Mouse (Mus musculus): ENCODE measurements around the gene Herc2. TPM values are rescaled to one million over a fixed set of nuclear protein-coding genes. Genes with fewer than 3 reads are reported as not detected.

Gene Herc2
- total RNA-seq, 2 experiments from 2014 or later, result 136 to 146 TPM

GRCm38 (mm10) chr7:56153625-56154024 is 103.6 kb downstream of the Herc2 start:
- no peak overlapping the region for H3K27ac ChIP-seq
- H3K4me3 ChIP-seq, result no peak overlapping the region
- DNase-seq (ENCODE audit: low spot score in 2 of 2), result no peak
- TF ChIP-seq CTCF (conservative IDR thresholded peaks at IDR 0.05), result no peak

- Histone ChIP-seq H3K4me3 (no peak overlapping the region), H3K27ac (no peak overlapping the region)
- TF ChIP-seq CTCF (conservative IDR thresholded peaks at IDR 0.05), result no peak
- no peak for DNase-seq (ENCODE audit: low spot score in 2 of 2)
These were observed 113.3 kb downstream of the Herc2 start for GRCm38 (mm10) chr7:56163316-56163715.

- TF ChIP-seq CTCF (conservative IDR thresholded peaks at IDR 0.05), result no peak
- DNase-seq (ENCODE audit: low spot score in 2 of 2), result no peak
- Histone ChIP-seq H3K4me3 (no peak overlapping the region), H3K27ac (peak overlapping the region; percentile 6; the same call in 1 of the 2 replicates)
These were observed 118.7 kb downstream of the Herc2 start for GRCm38 (mm10) chr7:56168713-56169112.

GRCm38 (mm10) chr7:56177371-56177770 is 127.4 kb downstream of the Herc2 start:
- DNase-seq (ENCODE audit: low spot score in 2 of 2), result no peak
- TF ChIP-seq CTCF (conservative IDR thresholded peaks at IDR 0.05), result no peak
- H3K4me3 ChIP-seq, result no peak overlapping the region
- peak overlapping the region; percentile 33; the same call in 1 of the 2 replicates for H3K27ac ChIP-seq

GRCm38 (mm10) chr7:56191041-56191440 is 141.0 kb downstream of the Herc2 start:
- no peak for DNase-seq (ENCODE audit: low spot score in 2 of 2)
- H3K27ac ChIP-seq, result no peak overlapping the region
- H3K4me3 ChIP-seq, result no peak overlapping the region
- TF ChIP-seq CTCF (conservative IDR thresholded peaks at IDR 0.05), result no peak

GRCm38 (mm10) chr7:56191661-56192060 is 141.7 kb downstream of the Herc2 start:
- no peak for DNase-seq (ENCODE audit: low spot score in 2 of 2)
- Histone ChIP-seq H3K4me3 (no peak overlapping the region), H3K27ac (no peak overlapping the region)
- TF ChIP-seq CTCF (conservative IDR thresholded peaks at IDR 0.05), result no peak

GRCm38 (mm10) chr7:56201483-56202218 is 151.7 kb downstream of the Herc2 start:
- TF ChIP-seq CTCF (conservative IDR thresholded peaks at IDR 0.05), result no peak
- Histone ChIP-seq H3K4me3 (no peak overlapping the region), H3K27ac (no peak overlapping the region)
- no peak for DNase-seq (ENCODE audit: low spot score in 2 of 2)

- no peak overlapping the region for H3K4me3 ChIP-seq
- H3K27ac ChIP-seq, result no peak overlapping the region
- TF ChIP-seq CTCF (conservative IDR thresholded peaks at IDR 0.05), result no peak
- no peak for DNase-seq (ENCODE audit: low spot score in 2 of 2)
These were observed 152.8 kb downstream of the Herc2 start for GRCm38 (mm10) chr7:56202843-56203242.

- no peak for DNase-seq (ENCODE audit: low spot score in 2 of 2)
- Histone ChIP-seq H3K4me3 (no peak overlapping the region), H3K27ac (no peak overlapping the region)
- no peak for TF ChIP-seq CTCF (conservative IDR thresholded peaks at IDR 0.05)
These were observed 153.3 kb downstream of the Herc2 start for GRCm38 (mm10) chr7:56203286-56203685.

GRCm38 (mm10) chr7:56204877-56205276 is 154.9 kb downstream of the Herc2 start:
- Histone ChIP-seq H3K4me3 (no peak overlapping the region), H3K27ac (peak overlapping the region; percentile 12; the same call in 1 of the 2 replicates)
- no peak for DNase-seq (ENCODE audit: low spot score in 2 of 2)
- no peak for TF ChIP-seq CTCF (conservative IDR thresholded peaks at IDR 0.05)

- no peak overlapping the region for H3K27ac ChIP-seq
- no peak for TF ChIP-seq CTCF (conservative IDR thresholded peaks at IDR 0.05)
- DNase-seq (ENCODE audit: low spot score in 2 of 2), result no peak
- no peak overlapping the region for H3K4me3 ChIP-seq
These were observed 170.8 kb downstream of the Herc2 start for GRCm38 (mm10) chr7:56220811-56221210.

GRCm38 (mm10) chr7:56235794-56236423 is 185.9 kb downstream of the Herc2 start:
- no peak for DNase-seq (ENCODE audit: low spot score in 2 of 2)
- H3K27ac ChIP-seq, result no peak overlapping the region
- no peak for TF ChIP-seq CTCF (conservative IDR thresholded peaks at IDR 0.05)
- H3K4me3 ChIP-seq, result no peak overlapping the region

GRCm38 (mm10) chr7:56236617-56237016 is 186.6 kb downstream of the Herc2 start:
- Histone ChIP-seq H3K27ac (no peak overlapping the region), H3K4me3 (no peak overlapping the region)
- TF ChIP-seq CTCF (conservative IDR thresholded peaks at IDR 0.05), result no peak

GRCm38 (mm10) chr7:56239543-56239942 is 189.5 kb downstream of the Herc2 start, which contains the start of gene Oca2:
Oca2 (plus strand) TSS chr7:56239760.
- no peak within 1 kb of the TSS for H3K27ac ChIP-seq
- no peak within 1 kb of the TSS for H3K4me3 ChIP-seq
- TF ChIP-seq CTCF (conservative IDR thresholded peaks at IDR 0.05), result no peak
- DNase-seq (ENCODE audit: low spot score in 2 of 2), result no peak

More at GRCm38 (mm10) chr7:56236617-56237016, 186.6 kb downstream of the Herc2 start:
- no peak for DNase-seq (ENCODE audit: low spot score in 2 of 2)
